Comparison of ENCODE assay signal across 21 mouse cellular contexts in genomic region chr13:102914800-102915199, GRCm38 (mm10).
"Had no signal": no experiment of that assay in that cellular context is flagged by ENCODE, and none has a peak within 500 bp of the region (broad histone marks: within the 10 kb centered on the region; RNA-seq: fewer than 3 reads in every experiment).

No protein-coding gene starts in this region.

- H3K27me3 ChIP-seq: heart, embryonic 13.5 days; heart, embryonic 15.5 days; hindbrain, embryonic 13.5 days; hindbrain, embryonic 15.5 days; limb, embryonic 13.5 days; limb, embryonic 15.5 days; liver, embryonic 12.5 days had no signal

- H3K4me2 ChIP-seq: heart, embryonic 11.5 days; heart, embryonic 13.5 days; heart, embryonic 15.5 days; hindbrain, embryonic 13.5 days; hindbrain, embryonic 15.5 days; limb, embryonic 13.5 days; limb, embryonic 15.5 days; liver, embryonic 12.5 days had no signal

- H3K4me1 ChIP-seq: hindbrain, embryonic 15.5 days; limb, embryonic 13.5 days; limb, embryonic 15.5 days; liver, embryonic 12.5 days had no signal

- H3K4me3 ChIP-seq: heart, embryonic 13.5 days; heart, embryonic 15.5 days; hindbrain, embryonic 13.5 days; hindbrain, embryonic 15.5 days; limb, embryonic 13.5 days; limb, embryonic 15.5 days; liver, embryonic 12.5 days had no signal

- H3K9ac ChIP-seq: heart, embryonic 13.5 days; heart, embryonic 15.5 days; hindbrain, embryonic 13.5 days; hindbrain, embryonic 15.5 days; limb, embryonic 13.5 days; limb, embryonic 15.5 days; liver, embryonic 12.5 days; liver, embryonic 14.5 days had no signal

- DNase-seq: gastrocnemius, postnatal 14 days; gastrocnemius, postnatal 36 days; heart, adult 18-20 months; heart, postnatal 36 days; kidney, adult 11 months; kidney, adult 8-10 months; kidney, postnatal 10 days; kidney, postnatal 36 days; layer of hippocampus, adult 9-11 months; layer of hippocampus, postnatal 36 days; left cerebral cortex, postnatal 4 days had no signal

- H3K9me3 ChIP-seq: heart, embryonic 13.5 days; heart, embryonic 15.5 days; hindbrain, embryonic 13.5 days; hindbrain, embryonic 15.5 days; limb, embryonic 15.5 days; liver, embryonic 12.5 days had no signal

- H3K36me3 ChIP-seq: heart, embryonic 15.5 days; hindbrain, embryonic 13.5 days; hindbrain, embryonic 15.5 days; limb, embryonic 13.5 days; limb, embryonic 15.5 days; liver, embryonic 12.5 days had no signal

- H3K27ac ChIP-seq: heart, embryonic 13.5 days; heart, embryonic 15.5 days; hindbrain, embryonic 13.5 days; hindbrain, embryonic 15.5 days; hindbrain, postnatal 0 days; limb, embryonic 13.5 days; limb, embryonic 15.5 days; liver, embryonic 12.5 days; liver, embryonic 14.5 days had no signal
